Mouse (Mus musculus) 416B (cell line): ENCODE measurements around the gene Sh3d19.

ENCODE experiments used
- DNase-seq: peaks from one replicate; pipeline ENCODE4 v3.0.0; 2011; ENCODE audit warnings: low read depth

The Sh3d19 gene

GRCm38 (mm10) chr3:86028658-86029375, 57.9 kb downstream of the Sh3d19 start:
- DNase-seq = peak; percentile 23

- no peak for DNase-seq
Measured at GRCm38 (mm10) chr3:86030566-86030965, 59.7 kb downstream of the Sh3d19 start.

- DNase-seq = no peak
Measured at GRCm38 (mm10) chr3:86033455-86034090, 62.7 kb downstream of the Sh3d19 start.

GRCm38 (mm10) chr3:86037926-86038484, 67.1 kb downstream of the Sh3d19 start:
- DNase-seq = no peak

GRCm38 (mm10) chr3:86038648-86039047, 67.7 kb downstream of the Sh3d19 start:
- DNase-seq = no peak

- no peak for DNase-seq
Measured at GRCm38 (mm10) chr3:86040286-86041201, 69.6 kb downstream of the Sh3d19 start.

- peak; percentile 8 for DNase-seq
Measured at GRCm38 (mm10) chr3:86047686-86048408, 76.9 kb downstream of the Sh3d19 start.

- DNase-seq = peak; percentile 7
Measured at GRCm38 (mm10) chr3:86049041-86049440, 78.1 kb downstream of the Sh3d19 start.

GRCm38 (mm10) chr3:86056678-86057077, 85.8 kb downstream of the Sh3d19 start:
- DNase-seq = no peak

GRCm38 (mm10) chr3:86057436-86058095, 86.7 kb downstream of the Sh3d19 start:
- no peak for DNase-seq

- DNase-seq = peak; percentile 51
Measured at GRCm38 (mm10) chr3:86069646-86070250, 98.8 kb downstream of the Sh3d19 start.

- DNase-seq = no peak
Measured at GRCm38 (mm10) chr3:86070799-86071198, 99.9 kb downstream of the Sh3d19 start.

GRCm38 (mm10) chr3:86072066-86072465, 101.2 kb downstream of the Sh3d19 start:
- DNase-seq = peak; percentile 34

GRCm38 (mm10) chr3:86072889-86073288, 102.0 kb downstream of the Sh3d19 start:
- DNase-seq = no peak

GRCm38 (mm10) chr3:86075593-86075992, 104.7 kb downstream of the Sh3d19 start:
- DNase-seq = no peak

GRCm38 (mm10) chr3:86076511-86077283, 105.8 kb downstream of the Sh3d19 start:
- DNase-seq = no peak

GRCm38 (mm10) chr3:86083051-86083450, 112.1 kb downstream of the Sh3d19 start:
- no peak for DNase-seq

GRCm38 (mm10) chr3:86085001-86085400, 114.1 kb downstream of the Sh3d19 start:
- DNase-seq = no peak

GRCm38 (mm10) chr3:86087872-86088271, 117.0 kb downstream of the Sh3d19 start:
- DNase-seq = peak; percentile 22
